Mouse (Mus musculus): ENCODE measurements around the gene Naaladl2.
A peak's percentile ranks its signal among the peaks of the same experiment; 100 is the strongest.
"Not testable (repeated sequence)": the region's sequence is repeated elsewhere in the genome, so short reads cannot be mapped to it uniquely, and the experiment has no call there.

Naaladl2 gene

DNA sequence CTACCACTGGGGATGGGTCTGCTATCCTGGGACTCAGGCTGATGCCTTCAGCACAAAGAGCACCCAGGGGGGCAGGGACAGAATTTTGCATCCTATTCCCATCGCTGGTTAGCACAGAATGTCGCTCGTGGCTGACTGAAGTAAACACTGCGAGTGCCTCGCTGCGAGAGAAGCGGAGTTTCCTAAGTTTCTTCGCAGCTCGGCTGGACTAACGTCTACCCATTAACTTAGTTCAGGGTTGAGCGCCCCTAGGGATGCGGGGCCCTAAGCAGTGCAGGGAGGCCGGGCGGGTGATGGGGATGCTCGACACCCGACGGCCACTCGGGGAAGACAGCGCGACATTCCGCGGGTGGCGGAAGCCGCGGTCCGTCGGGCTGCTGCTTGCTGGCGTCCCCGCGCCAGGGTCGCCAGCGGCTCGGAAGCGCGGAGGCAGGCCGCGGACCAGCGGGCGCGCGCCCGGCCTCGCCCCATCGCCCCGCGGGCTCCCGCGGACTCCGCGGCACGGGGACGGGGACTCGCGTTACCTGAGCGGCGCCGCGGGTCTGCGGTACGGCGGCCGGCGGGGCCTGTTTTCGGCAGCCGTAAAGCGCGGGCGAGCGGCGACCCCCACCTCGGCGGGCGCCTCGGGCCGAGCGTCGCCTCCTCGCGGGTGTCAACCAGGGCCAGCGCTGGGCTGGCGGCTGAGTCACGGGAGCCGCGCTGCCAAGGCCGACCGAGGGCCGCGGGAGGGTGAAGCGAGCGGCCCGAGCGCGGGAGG lies at the start of gene Naaladl2:
Gene Naaladl2 (minus strand): TSS at position 707 of the 757 bp plus-strand sequence.
- DNase-seq = peak; percentile 57 to 77

DNA sequence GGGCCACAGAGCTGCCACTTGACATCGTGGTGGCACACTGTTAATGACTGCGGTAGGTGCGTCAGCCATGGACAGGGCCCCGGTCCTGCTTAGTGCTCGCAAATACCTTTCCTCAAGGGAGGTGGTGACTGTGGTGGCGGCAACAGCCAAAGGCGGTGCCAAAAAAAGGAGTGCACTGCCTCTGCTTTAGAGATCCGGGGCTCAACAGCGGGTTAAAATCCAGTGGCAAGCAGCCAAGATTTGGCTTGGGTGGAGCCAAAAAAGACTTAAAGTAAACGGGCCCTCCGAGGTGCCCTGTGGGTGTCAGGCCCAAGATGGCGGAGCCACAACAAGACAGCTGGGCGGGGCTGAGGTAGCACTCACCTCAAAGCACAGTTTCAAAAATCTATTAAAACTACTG lies 7.7 kb upstream of the Naaladl2 start:
- no peak for DNase-seq

DNA sequence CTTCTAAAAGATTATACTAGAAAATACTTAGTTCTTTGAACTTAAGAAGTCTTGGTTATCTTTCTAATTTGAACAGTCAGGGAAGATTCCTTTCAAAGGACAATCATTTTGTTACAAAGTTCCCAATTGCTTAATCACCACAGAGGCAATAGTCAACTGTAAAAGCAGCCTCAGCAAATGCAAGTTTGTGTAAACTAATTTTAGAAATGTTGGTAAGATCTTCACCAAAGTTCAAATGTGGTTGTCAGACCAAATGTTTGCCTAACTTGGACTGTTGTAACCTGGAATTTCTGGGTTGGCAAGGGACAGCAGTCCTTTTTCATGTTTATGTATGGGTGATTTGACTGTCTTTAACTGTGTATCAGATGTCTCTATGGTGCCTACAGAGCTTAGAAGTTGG lies 3.2 kb upstream of the Naaladl2 start:
- DNase-seq = no peak

DNA sequence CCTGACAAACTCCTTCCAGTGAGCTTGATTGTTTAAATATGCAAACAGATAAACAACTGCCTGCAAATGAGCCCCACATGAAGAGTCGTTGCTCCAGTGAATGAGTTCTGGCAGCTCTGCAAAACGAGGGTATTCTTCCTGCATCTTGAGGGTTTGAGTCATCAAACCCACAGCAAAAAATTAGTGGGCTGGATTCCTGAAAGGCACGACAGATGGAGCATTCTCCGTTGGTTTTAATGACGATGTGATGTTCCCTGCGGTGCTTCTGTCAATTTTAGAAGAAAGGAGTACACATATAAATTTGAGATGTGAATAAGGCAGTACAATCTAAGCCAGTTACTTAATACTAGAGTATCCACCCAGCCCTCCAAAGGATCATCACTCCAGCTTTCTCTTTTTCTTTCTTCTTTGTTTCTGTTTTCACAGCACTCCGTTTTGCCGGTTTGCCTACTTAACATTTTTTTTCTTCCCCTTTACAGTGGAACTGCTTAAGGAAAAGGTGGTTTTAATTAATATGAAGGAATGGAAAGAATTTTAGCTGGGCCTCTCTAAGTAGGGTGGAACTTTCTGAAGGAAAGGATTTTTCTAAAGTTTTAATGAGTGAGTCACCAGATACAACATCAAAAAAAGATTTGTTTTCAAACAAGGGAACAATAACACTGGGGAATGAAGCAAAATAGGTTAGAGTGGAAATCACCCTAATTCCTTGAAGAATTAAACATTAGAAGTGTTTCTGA lies 1.1 kb upstream of the Naaladl2 start:
- DNase-seq = no peak

DNA sequence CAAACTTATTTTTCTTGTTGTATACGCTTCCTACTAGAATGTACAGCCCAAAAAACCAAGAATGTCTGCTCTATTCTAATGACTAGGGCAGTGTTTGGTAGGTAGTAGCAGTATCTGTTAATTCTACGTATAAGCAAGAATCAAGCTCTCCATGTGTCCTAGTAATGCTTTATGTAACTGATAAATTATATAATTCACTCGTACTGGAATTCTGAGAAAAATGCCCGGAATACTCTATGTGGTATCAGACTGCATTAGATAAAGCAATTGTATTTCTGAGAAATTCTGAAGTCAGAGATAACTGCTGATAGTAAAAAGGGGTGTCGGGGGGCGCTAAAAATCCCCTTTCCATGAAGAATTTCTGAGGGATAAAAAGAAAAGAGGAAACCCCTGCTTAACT lies 950 bp downstream of the Naaladl2 start:
- DNase-seq = no peak

DNA sequence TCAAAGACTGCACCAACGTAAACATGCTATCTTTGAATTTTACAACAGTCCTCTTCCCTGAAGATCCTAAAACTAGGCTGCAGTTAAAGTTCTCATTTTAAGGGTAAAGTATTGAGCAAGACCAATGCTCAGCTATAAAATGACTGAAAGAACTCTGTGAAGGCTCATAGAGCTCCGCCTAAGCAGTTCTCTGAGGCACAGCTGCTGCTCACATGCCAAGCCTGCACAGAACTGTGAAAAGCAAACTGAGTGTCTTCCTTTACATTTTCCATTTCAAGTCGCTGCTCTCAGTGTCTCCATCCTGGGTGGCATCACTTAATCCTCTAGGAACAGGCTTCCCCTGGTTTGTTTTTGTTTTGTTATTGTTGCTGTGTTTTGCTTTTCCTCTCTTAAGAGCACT lies 12.2 kb downstream of the Naaladl2 start:
- DNase-seq = no peak

DNA sequence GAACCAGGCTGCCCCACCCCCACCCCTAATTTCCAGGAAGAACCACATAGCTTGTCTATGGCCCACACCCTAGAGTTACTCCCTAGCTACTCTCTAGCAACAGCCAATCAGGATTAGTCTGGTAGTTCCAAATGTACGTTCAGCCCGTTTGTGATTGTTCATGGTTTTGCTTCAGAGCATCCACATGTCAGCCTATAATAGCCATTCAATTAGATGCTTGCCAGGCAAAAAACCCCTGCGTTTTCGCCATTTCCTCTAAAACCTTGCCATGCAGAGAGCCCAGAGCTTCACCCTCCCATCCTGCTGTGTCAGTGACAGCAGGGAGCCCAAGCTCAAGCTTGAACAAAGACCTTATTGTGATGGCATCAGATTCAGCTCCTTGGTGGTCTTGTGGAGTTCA lies 16.2 kb downstream of the Naaladl2 start:
- DNase-seq = no peak

DNA sequence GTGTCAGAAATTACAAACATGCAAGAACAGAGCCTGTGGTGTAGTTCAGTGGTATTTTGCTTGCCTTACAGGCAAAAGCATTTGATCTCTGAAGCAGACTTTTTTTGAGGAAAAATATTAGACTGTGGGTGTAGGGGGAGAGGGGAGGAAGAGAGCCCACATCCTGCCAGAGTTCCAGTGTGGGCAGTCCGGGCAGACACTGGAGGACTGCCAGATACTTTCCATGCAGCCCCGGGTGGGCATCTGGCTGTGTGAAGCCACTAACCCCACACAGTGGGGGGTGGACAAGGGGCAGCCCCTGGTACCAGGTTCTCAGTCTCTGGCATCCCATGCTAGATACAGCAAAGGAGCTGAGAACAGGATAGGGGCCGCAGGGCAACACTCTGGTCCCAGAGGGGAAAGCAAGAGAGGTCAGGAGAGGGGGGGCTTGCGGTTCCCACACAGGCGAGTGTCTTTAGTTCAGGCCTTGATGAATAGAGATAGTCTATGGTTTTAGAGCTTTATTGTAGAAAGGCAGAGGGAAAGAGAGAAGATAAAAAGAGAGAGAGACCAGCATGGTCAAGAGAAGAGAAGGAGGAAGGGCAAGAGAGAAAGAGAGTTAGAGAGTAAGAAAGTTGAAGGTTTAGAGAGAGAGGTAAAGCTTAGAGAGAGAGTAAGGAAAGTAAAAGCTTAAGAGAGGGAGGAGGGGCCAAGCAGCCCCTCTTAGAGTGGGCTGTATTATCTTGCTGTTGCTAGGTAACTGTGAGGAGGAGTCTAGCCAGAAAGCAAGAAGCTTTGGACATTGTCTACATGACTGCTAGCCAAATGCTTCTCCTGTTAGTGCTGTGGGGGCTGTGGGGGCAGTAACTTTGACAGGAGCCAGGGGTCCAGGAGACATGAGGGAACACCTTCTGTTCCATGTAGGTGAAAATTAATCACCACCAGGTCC lies 18.9 kb downstream of the Naaladl2 start:
- DNase-seq = no peak

DNA sequence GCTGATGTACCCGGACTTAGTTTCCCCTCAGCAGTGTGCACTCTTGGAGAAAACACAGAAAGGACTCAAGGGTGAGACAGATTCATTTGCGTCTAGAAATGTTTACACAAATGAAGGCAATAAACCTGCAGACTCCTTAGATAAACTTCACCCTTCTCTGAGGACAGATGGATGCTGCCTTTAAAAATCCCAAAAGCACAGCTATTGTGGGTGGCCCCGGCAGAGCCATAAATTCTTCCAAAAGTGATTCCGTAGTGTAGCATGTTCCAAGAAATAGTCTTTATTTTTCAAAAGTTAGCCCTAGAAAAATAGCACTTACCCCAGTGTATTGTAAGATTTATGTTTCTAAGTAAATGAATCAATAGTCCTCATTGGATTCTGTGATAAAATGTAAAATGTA lies 31.0 kb downstream of the Naaladl2 start:
- DNase-seq = no peak

DNA sequence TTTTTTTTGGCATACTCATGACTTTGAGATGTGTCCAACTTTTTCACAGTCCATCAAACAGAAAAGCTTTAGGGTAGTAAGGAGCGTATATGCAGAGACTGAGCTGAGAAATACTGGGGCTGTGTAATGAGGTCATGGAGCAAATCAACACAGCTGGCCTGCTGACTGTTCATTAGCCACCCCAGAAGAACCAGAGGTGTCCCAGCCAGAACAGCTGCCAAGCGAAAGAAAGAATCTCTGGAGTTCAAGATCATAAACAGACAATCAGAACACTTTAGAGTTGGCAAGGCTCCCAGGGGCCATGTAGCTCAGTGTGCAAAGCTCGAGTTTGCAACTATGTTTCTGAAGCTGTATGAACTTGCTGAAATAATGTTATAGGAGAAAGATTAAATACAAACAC lies 35.1 kb downstream of the Naaladl2 start:
- peak; percentile 47 to 80 for DNase-seq

DNA sequence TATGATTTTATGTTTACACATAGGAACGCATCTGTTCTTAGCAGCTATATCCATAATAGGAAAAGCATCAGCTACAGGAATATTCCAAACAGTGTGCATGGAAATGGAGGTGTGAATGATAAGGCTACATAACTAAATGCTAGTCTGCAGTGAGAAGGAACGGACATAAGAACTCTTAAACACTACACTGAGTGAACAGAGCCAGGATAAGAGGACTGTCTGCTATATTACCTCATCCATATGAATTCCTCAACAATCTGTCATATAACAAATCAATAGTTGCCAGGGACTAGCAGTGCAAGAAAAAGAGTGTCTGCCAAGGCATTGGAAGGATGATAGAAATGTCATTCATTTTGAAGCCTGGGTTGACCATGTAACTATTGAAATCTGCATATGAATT lies 51.1 kb downstream of the Naaladl2 start:
- DNase-seq = no peak

DNA sequence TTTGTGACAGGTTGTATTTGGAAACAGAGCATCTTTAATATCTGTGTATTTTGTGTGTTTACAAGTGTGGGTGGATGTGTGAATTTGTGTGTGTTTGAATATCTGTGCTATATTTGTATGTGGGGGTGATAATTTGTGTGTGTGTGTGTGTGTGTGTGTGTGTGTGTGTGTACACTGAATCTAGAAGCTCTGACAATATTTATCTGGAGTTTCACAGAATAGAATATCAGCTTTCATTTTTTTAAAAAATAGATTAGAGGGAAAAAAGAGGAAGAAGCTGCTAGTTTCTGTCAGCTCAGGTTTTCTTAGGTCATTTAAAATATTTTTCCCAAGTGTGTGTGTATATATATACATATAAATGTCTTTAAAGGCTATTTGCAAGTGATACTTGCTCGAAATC lies 68.3 kb downstream of the Naaladl2 start:
- DNase-seq = no peak

DNA sequence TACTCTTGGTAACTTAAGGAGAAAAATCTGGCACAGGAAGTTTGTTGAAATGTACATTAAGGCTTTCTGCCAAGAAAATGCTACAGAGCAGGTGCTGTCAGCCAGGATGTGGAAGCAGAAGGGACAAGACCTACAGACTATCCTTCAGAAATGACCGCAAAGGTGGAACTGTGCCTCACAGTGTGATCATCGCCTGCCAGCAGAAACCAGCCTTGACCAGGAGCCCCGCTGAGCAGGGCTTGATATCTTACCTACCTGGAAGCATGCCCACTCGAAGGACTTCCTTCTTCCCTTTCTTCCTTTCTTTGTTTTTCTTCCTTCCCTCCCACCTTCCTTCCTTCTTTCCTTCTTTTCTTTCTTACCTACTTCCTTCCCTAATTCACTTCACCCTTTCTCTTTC lies 69.8 kb downstream of the Naaladl2 start:
- no peak for DNase-seq

DNA sequence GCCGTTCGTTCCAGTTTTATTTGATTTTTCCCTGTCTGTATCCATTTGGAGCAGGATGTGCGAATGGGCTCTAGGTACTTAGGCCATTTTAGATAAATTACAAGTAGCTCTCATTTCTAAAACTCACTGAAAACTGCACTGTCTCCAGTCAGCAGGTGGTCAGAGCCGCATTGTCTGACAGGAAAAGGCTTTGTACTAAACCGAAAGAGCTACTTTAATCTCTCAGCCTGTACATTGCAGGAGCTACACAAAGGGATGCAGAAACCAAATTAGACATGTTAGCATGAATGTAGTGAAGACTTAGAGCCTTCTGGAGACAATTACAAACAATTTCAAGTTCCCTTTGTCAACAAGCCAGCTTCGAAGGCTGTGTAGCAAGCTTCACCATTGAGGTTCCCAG lies 70.2 kb downstream of the Naaladl2 start:
- DNase-seq = no peak

DNA sequence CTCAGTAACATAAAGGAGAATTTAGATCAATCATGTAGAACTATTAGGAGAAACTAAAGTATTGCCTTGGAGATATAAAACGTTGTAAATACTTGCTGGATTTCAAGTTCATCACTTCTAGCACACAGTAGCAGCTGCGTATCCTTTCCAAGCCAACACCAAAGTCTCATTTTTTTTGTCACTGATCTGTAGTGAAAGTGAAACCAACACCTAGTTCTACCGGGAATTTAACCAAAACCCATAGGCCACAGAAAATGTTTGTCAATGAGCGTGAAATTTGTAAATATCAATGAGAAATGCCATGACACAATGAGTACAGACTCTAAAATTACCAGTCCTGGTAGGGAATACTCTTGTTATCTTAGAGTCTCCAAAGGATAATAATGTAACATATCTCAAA lies 80.8 kb downstream of the Naaladl2 start:
- DNase-seq = no peak

DNA sequence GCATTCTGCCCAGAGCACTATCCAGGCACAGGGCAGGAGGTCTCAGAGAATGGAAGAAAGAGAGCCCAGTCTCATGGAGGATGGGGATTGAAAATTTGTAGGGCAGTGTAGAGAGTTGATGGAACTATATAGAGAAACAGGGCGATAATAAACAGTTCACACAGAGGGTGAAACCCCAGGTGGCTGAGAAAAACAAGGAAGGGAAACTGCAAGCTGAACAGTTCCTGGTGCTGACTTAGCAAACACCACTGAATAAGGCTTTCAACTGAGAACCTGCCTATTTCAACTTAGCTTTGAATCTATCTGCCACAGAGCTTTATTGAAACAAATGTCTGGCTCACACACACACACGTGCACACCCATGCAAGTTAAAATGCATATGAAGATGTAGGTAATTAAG lies 91.1 kb downstream of the Naaladl2 start:
- no peak for DNase-seq

DNA sequence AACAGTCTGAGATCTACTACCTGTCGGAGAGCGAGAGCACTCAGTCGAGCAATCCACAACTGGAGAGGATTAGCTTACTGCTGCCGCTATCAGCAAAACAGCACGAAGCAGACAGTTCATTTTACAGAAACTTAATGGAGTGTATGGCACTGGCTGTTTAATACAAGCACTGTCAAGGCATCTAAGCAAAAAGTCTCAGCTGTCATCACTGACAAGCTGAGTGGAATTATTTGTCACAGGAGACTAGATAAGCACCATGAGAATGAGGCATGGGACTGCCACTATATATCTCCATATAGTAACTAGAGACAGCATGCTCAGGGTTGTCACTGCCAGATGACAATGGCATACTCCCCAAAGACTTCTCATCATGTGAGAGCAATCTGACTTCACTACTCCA lies 124.1 kb downstream of the Naaladl2 start:
- DNase-seq = no peak

DNA sequence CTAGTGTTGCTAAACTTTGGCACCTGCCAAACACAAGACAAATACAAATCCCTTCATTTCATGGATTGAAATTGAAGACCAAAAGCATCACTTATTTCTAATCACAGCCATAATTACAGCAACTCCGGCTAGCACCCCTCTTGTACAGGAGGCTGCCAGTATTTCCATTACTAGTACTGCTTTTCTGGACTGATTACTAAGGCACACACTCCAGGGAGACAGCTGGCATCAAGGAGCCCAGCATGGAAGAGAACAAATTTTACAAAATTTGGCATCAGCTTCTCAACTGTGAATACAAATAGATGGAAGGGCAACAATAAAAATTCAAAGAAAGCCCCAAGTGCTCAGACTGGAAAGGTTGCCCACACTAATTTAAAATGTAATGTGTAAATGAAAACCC lies 133.3 kb downstream of the Naaladl2 start:
- DNase-seq = no peak

DNA sequence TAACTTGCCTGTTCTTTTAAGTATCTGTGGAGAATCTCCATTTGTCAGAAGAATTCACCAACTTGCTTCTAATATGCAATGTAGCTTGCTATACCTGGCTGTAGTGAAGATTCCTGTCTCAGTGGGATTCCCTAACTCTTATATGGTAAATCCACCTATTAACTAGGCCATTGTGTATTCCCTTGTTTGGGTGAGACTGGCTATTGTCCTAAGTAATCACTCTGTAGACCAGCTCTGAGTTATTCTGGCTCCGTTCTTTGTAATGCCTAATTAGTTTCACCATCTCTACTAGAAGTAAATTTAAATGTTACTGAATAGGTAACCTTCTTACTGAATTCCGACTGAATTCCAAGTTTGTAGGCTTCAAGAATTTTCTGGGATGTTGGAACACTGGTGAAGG lies 137.3 kb downstream of the Naaladl2 start:
- DNase-seq = not testable (repeated sequence)

DNA sequence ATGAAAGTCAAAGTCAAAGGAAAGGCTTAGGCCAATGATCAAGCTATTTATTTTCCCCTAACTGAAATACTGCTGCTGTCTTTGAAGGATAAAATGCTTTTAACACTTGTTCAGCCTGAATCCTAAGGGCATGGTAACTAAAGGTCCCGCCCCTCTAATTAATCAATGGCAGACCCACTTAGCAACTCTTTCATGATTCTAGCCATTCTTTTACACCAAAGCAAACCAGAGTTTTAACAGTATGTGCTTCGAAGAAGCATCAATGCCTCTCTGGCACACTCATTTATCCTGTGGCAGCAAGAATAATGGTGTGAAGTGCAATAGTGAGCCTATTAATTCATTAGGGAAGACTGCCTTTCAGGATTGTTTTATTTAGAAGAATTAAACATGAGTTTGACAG lies 151.5 kb downstream of the Naaladl2 start:
- no peak for DNase-seq

DNA sequence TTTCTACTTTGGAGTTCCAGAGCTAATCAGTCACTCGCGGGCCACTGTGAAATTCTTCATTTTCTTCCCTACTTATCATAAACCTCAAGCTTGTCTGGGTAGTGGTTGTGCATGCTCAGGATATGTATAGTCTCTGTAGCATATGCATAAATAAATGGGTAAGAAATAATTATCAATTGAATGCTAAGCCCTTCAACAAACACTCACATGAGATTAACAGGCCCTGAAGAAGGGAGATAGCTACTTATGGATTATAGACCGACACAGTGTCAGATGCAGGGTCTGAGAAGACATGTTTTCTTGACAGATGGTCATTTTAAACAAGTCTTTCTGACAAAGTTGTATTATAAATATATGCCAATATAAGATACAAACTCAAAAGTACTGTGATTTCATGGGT lies 152.0 kb downstream of the Naaladl2 start:
- DNase-seq = no peak

DNA sequence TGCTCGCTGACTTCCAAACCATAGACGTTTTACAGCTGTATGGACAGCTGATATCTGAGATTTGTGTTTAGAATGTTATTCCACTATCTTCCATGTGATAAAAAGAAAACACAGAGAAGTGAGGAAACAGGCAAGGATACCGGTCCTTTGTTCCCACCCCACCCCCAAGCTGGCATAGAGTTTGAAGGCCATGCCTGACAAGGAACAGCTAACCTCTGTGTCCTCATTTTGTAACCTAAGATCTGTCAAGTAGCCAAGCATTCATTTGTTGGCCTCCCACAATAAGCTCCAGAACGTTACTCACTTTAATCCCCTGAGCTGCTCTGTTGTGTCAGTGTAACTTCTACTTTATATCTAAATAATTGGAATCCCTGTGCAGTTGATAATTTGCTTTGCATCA lies 161.9 kb downstream of the Naaladl2 start:
- no peak for DNase-seq

DNA sequence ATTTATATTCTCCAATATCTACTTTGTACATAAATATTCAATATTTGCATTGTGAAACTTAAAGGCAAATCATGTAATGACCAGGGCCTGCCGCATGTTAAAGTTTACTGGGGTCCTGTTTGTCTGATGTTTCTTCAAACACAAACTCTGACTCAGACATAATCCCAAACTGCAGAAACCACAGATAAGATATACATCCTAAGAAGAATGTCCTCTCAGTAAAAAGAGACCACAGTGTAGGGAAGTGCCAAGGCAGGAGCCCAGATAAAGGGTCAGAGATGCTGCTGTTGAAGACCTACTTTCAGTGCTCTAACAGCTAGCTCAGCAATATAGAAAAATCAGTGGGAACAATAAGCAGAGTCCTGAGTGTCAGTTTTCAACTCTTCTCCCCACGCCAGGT lies 201.9 kb downstream of the Naaladl2 start:
- DNase-seq = no peak

Measured in lung, postnatal 4 days (tissue).